Mouse (Mus musculus) stomach, postnatal 0 days (tissue): ENCODE measurements around the gene Cog1.

Source experiments
- CTCF ChIP-seq: IDR thresholded peaks from 2 replicates; pipeline ENCODE4 v1.5.1; 2016; ENCODE audit warnings: antibody characterized with exemption, low read depth, mild to moderate bottlenecking, moderate library complexity
- EP300 ChIP-seq: optimal IDR thresholded peaks from 2 replicates; pipeline ENCODE3; 2016; ENCODE audit warnings: antibody characterized with exemption

- TF ChIP-seq CTCF (no peak), EP300 (no peak)
These were observed 38.1 kb downstream of the Cog1 start for GRCm38 (mm10) chr11:113687031-113687430.
